15 mouse cellular contexts compared by ENCODE assay signal in genomic region chr11:6468541-6468940, GRCm38 (mm10). TPM values are rescaled to one million over a fixed set of nuclear protein-coding genes. Genes with fewer than 3 reads are reported as not detected.
A peak's percentile ranks its signal among the peaks of the same experiment; 100 is the strongest.
DNase-seq lines count a peak whose midpoint lies in the region; ATAC-seq and TF ChIP-seq lines count a peak whose summit lies in the region.
"Had no signal": no experiment of that assay in that cellular context is flagged by ENCODE, and none has a peak within 500 bp of the region (broad histone marks: within the 10 kb centered on the region; RNA-seq: fewer than 3 reads in every experiment).

No protein-coding gene starts in this region.

- H3K4me3 ChIP-seq in neural tube, embryonic 12.5 days, result no peak overlapping the region
- peak overlapping the region; percentile 63 for H3K4me3 ChIP-seq in myocyte
- H3K4me3 ChIP-seq: embryonic facial prominence, embryonic 15.5 days; forebrain, embryonic 15.5 days; heart, embryonic 15.5 days; liver, embryonic 15.5 days had no signal

- peaks cover 74% of the 10 kb centered on the region for H3K79me2 ChIP-seq in myocyte (ENCODE audit: control insufficient read depth, insufficient read depth)

- ATAC-seq in neural tube, embryonic 12.5 days (ENCODE audit: low FRiP score, low read depth), result no peak
- ATAC-seq: forebrain, embryonic 15.5 days had no signal

- DNase-seq in adrenal gland, adult (ENCODE audit: inconsistent age in 2 of 2, low spot score in 1 of 2), result peak; percentile 53 to 82
- DNase-seq in adrenal gland, postnatal 25 days, result no peak
- DNase-seq in kidney, adult 11 months, result peak; percentile 23
- DNase-seq in kidney, postnatal 10 days, result no peak
- DNase-seq in neural tube, embryonic 10.5 days (ENCODE audit: extremely low spot score, low spot score), result no peak
- no peak for DNase-seq in right cerebral cortex, postnatal 4 days
- DNase-seq: gastrocnemius, postnatal 25 days; layer of hippocampus, adult 9-11 months; retina, postnatal 1 day had no signal

- peak overlapping the region; percentile 22; the same call in 1 of the 2 replicates for H3K4me2 ChIP-seq in neural tube, embryonic 12.5 days (replicated peaks)
- H3K4me2 ChIP-seq in myocyte (ENCODE audit: low read depth), result peak overlapping the region; percentile 92
- H3K4me2 ChIP-seq: embryonic facial prominence, embryonic 15.5 days; forebrain, embryonic 15.5 days; heart, embryonic 15.5 days; liver, embryonic 15.5 days had no signal

- H3K4me1 ChIP-seq in neural tube, embryonic 12.5 days, result peaks cover 33% of the 10 kb centered on the region

- H3K27ac ChIP-seq in neural tube, embryonic 12.5 days, result no peak overlapping the region
- H3K27ac ChIP-seq: embryonic facial prominence, embryonic 15.5 days; forebrain, embryonic 15.5 days; heart, embryonic 15.5 days; liver, embryonic 15.5 days had no signal

- H3K27me3 ChIP-seq in neural tube, embryonic 12.5 days (replicated peaks), result no peaks in the 10 kb centered on the region
- no peaks in the 10 kb centered on the region for H3K27me3 ChIP-seq in myocyte (ENCODE audit: control insufficient read depth, insufficient read depth, insufficient read length)
- H3K27me3 ChIP-seq: embryonic facial prominence, embryonic 15.5 days; forebrain, embryonic 15.5 days; heart, embryonic 15.5 days; liver, embryonic 15.5 days had no signal

- H3ac ChIP-seq in myocyte (ENCODE audit: control insufficient read depth, insufficient read length), result no peak overlapping the region

- no peak for TF ChIP-seq POLR2A in myocyte (IDR thresholded peaks at IDR 0.05; ENCODE audit: insufficient read length, low read depth)

- H3K9ac ChIP-seq in neural tube, embryonic 12.5 days, result no peak overlapping the region
- H3K9ac ChIP-seq: embryonic facial prominence, embryonic 15.5 days; forebrain, embryonic 15.5 days; heart, embryonic 15.5 days; liver, embryonic 15.5 days had no signal

- WGBS in neural tube, embryonic 12.5 days, result 92% methylated on average over 2 of the region's 2 CpGs

- H3K9me3 ChIP-seq in neural tube, embryonic 12.5 days, result no peaks in the 10 kb centered on the region
- H3K9me3 ChIP-seq: embryonic facial prominence, embryonic 15.5 days; forebrain, embryonic 15.5 days; heart, embryonic 15.5 days; liver, embryonic 15.5 days had no signal

- peaks cover 26% of the 10 kb centered on the region for H3K36me3 ChIP-seq in neural tube, embryonic 12.5 days
- peaks cover 38% of the 10 kb centered on the region for H3K36me3 ChIP-seq in myocyte (ENCODE audit: control insufficient read depth, insufficient read depth)

TF ChIP-seq in myocyte, 11 proteins besides CTCF, POLR2A, EP300 and RAD21:
- TF ChIP-seq E2F4 (IDR thresholded peaks at IDR 0.05; ENCODE audit: insufficient read depth) (no peak), TCF3 (IDR thresholded peaks at IDR 0.05; ENCODE audit: insufficient read length, low read depth) (no peak), MYOG (IDR thresholded peaks at IDR 0.05; ENCODE audit: control insufficient read depth in 1 of 3, insufficient read depth in 1 of 3, insufficient read length in 2 of 3, low read depth in 2 of 3) (no peak), MAX (IDR thresholded peaks at IDR 0.05; ENCODE audit: low read depth) (no peak), POLR2AphosphoS2 (IDR thresholded peaks at IDR 0.05; ENCODE audit: insufficient read length, low read depth) (no peak), MYOD1 (IDR thresholded peaks at IDR 0.05; ENCODE audit: control insufficient read depth in 1 of 3, insufficient read length in 2 of 3, low read depth in 2 of 3) (no peak), USF1 (IDR thresholded peaks at IDR 0.05; ENCODE audit: low read depth) (no peak), CEBPB (IDR thresholded peaks at IDR 0.05; ENCODE audit: insufficient read depth, poor library complexity, severe bottlenecking) (no peak), REST (IDR thresholded peaks at IDR 0.05; ENCODE audit: insufficient read depth, insufficient read length) (no peak), TCF12 (IDR thresholded peaks at IDR 0.05; ENCODE audit: insufficient read depth, poor library complexity, severe bottlenecking) (no peak), SRF (IDR thresholded peaks at IDR 0.05; ENCODE audit: control insufficient read depth, insufficient read length, low read depth) (no peak)

RNA-seq across cellular contexts. Expression of gene Purb, which starts 7.2 kb away (rescaled TPM):
- 72.5 and 73.5 TPM in 2 replicates for total RNA-seq in adrenal gland, postnatal 25 days (2021)
- polyA plus RNA-seq in neural tube, embryonic 12.5 days (2016; fragmentation: Nextera tagmentation; extraction: Ambion mirVana), result 13.8 and 14.2 TPM in 2 replicates
- 33.2 TPM for polyA plus RNA-seq in myocyte (2012; fragmentation: generic; extraction: Trizol)

RNA-seq across cellular contexts. Expression of gene H2afv, which starts 24.3 kb away (rescaled TPM):
- 75.0 and 84.5 TPM in 2 replicates for total RNA-seq in adrenal gland, postnatal 25 days (2021)
- 580 and 625 TPM in 2 replicates for polyA plus RNA-seq in neural tube, embryonic 12.5 days (2016; fragmentation: Nextera tagmentation; extraction: Ambion mirVana)
- 175 TPM for polyA plus RNA-seq in myocyte (2012; fragmentation: generic; extraction: Trizol)

RNA-seq across cellular contexts. Expression of gene Myo1g, which starts 52.2 kb away (rescaled TPM):
- total RNA-seq in adrenal gland, postnatal 25 days (2021), result 0.48 and 1.3 TPM in 2 replicates
- polyA plus RNA-seq in neural tube, embryonic 12.5 days (2016; fragmentation: Nextera tagmentation; extraction: Ambion mirVana), result 0.97 and 1.0 TPM in 2 replicates
- polyA plus RNA-seq in myocyte (2012; fragmentation: generic; extraction: Trizol), result 0.04 TPM

RNA-seq across cellular contexts. Expression of gene Ppia, which starts 53.3 kb away (rescaled TPM):
- total RNA-seq in adrenal gland, postnatal 25 days (2021), result 1,910 and 1,993 TPM in 2 replicates
- polyA plus RNA-seq in neural tube, embryonic 12.5 days (2016; fragmentation: Nextera tagmentation; extraction: Ambion mirVana), result 4,309 and 4,532 TPM in 2 replicates
- 3,065 TPM for polyA plus RNA-seq in myocyte (2012; fragmentation: generic; extraction: Trizol)

Comparison
In these comparisons a context has a peak if more than half of its experiments do, and no peak if none do; other contexts are left out.
1. DNase-seq: peak in adrenal gland, adult (2 of 2) and kidney, adult 11 months (single experiment); none in adrenal gland, postnatal 25 days (single experiment), kidney, postnatal 10 days (single experiment), neural tube, embryonic 10.5 days (single experiment) and right cerebral cortex, postnatal 4 days (single experiment).